Mouse (Mus musculus): ENCODE results near the gene Crym.
A peak's percentile ranks its signal among the peaks of the same experiment; 100 is the strongest.

The Crym gene

DNA sequence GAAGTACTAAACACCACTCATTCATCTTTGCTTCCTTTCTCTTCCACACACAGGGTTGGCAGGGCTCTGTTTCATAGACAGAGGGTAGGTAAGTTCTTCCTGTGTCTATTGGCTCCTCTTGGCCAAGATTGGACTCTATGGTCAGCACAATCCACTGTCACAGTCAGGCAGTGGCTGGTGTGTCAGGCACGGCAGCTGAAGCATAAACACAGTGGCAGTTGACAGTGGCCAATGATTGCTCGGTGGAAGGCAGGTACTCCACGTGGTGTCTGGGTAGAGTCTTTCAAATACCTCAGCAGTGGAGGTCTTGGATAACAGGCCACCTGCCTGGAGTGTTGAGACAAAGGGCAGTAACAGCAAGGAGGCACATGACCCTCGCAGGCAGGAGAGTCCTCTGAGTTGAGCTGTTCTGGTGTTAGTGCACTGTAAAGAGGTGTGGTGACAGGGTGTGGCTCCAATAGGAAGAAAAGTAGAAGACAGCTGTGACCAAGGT, 43.7 kb downstream of the Crym start:
- no peak for DNase-seq

GRCm38 (mm10) chr7:120157575-120158061, 44.3 kb downstream of the Crym start:
- no peak for DNase-seq

- DNase-seq, result peak; percentile 18
These were observed 45.0 kb downstream of the Crym start for GRCm38 (mm10) chr7:120156841-120157409.

GRCm38 (mm10) chr7:120150898-120151297, 51.0 kb downstream of the Crym start:
- no peak for DNase-seq

DNA sequence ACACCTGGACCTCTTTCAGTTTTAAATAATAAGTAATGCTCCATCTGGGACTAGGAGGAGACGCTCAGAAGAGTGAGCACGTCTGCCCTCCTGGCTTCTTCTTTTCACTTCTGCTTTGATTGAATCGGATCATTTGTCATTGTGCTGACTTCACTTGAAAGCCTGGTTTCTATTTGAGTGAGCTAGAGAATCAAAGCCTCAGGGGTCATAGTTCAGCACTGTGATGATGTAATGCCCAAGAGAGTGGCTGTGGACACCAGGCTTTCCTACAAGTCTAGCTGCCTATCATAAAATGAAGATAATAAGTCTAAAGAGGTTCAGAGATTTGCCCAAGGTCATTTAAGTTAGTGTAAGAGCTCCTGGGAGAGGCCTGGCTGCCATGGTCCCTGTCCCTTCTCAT, 51.7 kb downstream of the Crym start:
- peak; percentile 38 for DNase-seq

- DNase-seq, result no peak
These were observed 56.7 kb downstream of the Crym start, which contains the start of gene Zp2 for GRCm38 (mm10) chr7:120145191-120145590. Gene Zp2 (minus strand): TSS chr7:120145291.

- no peak for DNase-seq
These were observed 59.2 kb downstream of the Crym start for GRCm38 (mm10) chr7:120142743-120143142.
